Mouse (Mus musculus): Measurements from ENCODE around the gene Arpc3. TPM values are rescaled to one million over a fixed set of nuclear protein-coding genes. Genes with fewer than 3 reads are reported as not detected.
A peak's percentile ranks its signal among the peaks of the same experiment; 100 is the strongest.

Arpc3 gene
- 100 to 1,000 TPM in 1 of 2 experiments, 10 to 100 TPM in 1; 99.6 to 103 TPM for total RNA-seq (2021)

DNA sequence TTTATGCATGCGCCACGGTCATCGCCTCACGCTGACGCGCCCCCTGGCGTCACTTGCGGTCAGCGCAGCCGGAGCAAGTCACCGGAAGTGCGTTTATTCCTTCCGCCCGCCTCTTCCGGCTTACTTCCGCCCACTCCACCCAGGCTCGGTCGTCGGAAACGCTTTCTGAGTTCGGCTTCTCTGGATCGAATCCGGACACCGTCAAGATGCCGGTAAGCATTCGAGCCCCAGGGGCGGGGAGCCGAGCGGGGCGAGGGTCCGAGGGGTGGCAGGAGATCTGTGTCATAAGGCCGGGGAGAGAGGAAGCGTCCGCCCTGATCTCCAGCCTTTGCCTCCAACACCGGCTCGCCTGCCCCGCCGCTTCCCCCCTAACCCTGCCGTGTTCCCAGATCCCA, at the start of gene Arpc3:
Arpc3 (plus strand) TSS at position 93 of the 395 bp plus-strand sequence.
- intact Hi-C loops (cut with DNase I) = loop anchor here (5.0 kb wide), 1 partner anchor 124 kb away; no protein-coding TSS in a partner anchor
- peak; percentile 94 for DNase-seq

DNA sequence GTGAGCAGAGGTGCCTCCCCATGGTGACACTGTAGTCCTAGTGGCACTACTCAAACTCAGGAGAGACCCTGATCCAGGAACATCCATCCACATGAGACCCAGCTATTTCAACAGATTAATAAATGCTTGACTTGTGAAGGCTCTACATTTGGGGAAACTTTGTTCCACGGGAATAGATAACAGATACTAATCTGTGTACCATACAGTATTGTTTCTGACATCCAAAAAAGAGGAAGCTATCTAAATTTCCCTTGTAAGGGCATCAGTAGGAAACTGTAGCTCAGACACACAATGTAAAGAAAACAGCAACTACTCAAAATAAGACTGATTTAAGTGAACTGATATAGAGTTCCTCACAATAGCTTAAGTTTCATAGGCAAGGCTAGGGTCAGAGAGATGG, 48.8 kb upstream of the Arpc3 start:
- intact Hi-C loops (cut with DNase I) = loop anchor here (5.0 kb wide), 1 partner anchor 211 kb away; no protein-coding TSS in a partner anchor
- no peak for DNase-seq

- intact Hi-C loops (cut with DNase I) = loop anchor here (1.0 to 5.0 kb wide), 2 partner anchors 75 to 211 kb away; no protein-coding TSS in a partner anchor
- DNase-seq = no peak
Measured at GRCm38 (mm10) chr5:122343768-122344167, 47.9 kb upstream of the Arpc3 start.

DNA sequence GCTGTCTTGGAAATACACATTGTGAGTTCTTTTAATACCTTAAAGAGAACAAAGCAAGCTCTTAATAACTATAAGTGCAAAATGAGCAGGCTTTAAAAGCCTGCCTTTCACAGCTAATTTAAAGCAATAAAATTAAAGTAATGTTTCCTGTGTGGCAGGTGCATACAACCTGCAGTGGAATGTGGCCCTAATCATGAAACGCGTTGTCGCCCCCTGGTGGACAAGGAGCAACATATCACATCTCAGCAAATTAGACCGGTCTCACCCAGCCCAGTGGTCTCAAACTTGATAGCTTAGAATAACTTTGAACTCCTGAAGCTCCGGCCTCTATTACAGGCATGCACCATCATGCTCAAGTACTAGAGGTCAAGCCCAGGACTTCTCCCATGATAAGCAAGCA, 47.4 kb upstream of the Arpc3 start:
- peak; percentile 80 to 82 for DNase-seq
- intact Hi-C loops (cut with DNase I) = loop anchor here (1.0 to 5.0 kb wide), 2 partner anchors 76 to 212 kb away; no protein-coding TSS in a partner anchor

DNA sequence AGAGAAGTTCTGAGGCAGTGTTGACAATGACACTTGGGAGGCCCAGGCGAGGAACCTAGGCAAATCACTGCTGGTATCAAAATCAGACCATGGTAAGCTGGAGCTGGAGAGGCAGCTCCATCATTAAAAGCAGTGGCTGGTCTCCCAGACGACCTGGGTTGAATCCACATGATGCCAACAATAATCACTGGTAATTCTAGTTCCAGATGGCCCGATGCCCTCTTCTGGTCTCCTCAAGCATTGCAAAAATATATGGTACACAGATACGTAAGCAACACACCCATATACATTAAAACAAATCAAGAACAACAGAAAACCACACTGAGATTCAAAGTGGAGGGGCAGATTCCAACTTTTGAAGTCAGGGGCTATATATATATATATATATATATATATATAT, 45.9 kb upstream of the Arpc3 start:
- no peak for DNase-seq
- intact Hi-C loops (cut with DNase I) = no loop called here

- peak; percentile 98 to 99 for DNase-seq
- intact Hi-C loops (cut with DNase I) = loop anchor here (2.0 kb wide), 1 partner anchor 19 kb away; the partner anchor contains the start of gene Fam216a
Measured at GRCm38 (mm10) chr5:122353807-122354491, 37.7 kb upstream of the Arpc3 start, which contains the start of the genes Rad9b and Vps29. Gene Rad9b (minus strand): TSS chr5:122354233. Gene Vps29 (plus strand): TSS chr5:122354369.

GRCm38 (mm10) chr5:122354492-122355067, 37.1 kb upstream of the Arpc3 start:
- intact Hi-C loops (cut with DNase I) = loop anchor here (2.0 kb wide), 1 partner anchor 18 kb away; the partner anchor contains the start of gene Fam216a
- no peak for DNase-seq

DNA sequence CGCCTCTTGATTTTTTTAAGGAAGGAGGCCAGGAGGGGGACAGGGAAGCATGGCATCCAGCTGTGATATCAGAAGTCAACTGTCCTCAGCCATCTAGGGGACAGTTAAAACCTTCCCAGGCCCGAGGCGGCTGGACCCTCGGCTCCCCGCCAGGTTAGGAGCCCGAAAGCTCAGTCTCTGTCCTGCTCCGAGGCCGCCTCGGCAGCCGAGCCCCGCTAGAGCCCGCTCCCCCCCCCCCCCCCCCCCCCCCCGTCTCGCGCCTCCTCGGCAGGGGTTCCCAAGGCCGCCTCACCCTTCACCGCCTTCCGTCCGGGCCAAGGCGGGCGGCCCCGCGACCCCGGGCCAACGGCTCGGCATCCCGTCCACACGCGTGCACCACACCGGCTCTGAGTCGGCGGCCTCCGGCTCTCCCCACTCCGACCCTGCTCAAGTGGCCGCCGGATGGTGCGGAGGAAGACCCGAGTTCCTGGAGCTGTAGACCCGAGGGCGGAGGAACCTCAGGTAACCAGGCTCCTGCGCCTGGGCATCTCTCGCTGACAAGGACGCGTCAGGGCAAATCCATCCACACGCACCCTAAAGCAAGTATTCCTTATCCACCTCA, 20.0 kb upstream of the Arpc3 start, which contains the start of gene Gpn3:
Gpn3 (plus strand) TSS at position 286 of the 601 bp plus-strand sequence.
- peak in 1 of 2 experiments; percentile 31 for DNase-seq
- intact Hi-C loops (cut with DNase I) = loop anchor here (2.0 kb wide), 2 partner anchors 17 to 27 kb away; partner anchors contain the start of genes Rad9b and Vps29

GRCm38 (mm10) chr5:122372192-122372769, 19.4 kb upstream of the Arpc3 start, which contains the start of gene Fam216a:
Gene Fam216a (minus strand): TSS chr5:122372364.
- peak; percentile 99 for DNase-seq
- intact Hi-C loops (cut with DNase I) = loop anchor here (2.0 kb wide), 2 partner anchors 17 to 27 kb away; partner anchors contain the start of genes Rad9b and Vps29

GRCm38 (mm10) chr5:122372878-122373277, 18.8 kb upstream of the Arpc3 start:
- intact Hi-C loops (cut with DNase I) = loop anchor here (2.0 kb wide), 2 partner anchors 18 to 26 kb away; partner anchors contain the start of genes Rad9b and Vps29
- DNase-seq = no peak

GRCm38 (mm10) chr5:122377101-122377833, 14.4 kb upstream of the Arpc3 start:
- DNase-seq = no peak
- intact Hi-C loops (cut with DNase I) = no loop called here

DNA sequence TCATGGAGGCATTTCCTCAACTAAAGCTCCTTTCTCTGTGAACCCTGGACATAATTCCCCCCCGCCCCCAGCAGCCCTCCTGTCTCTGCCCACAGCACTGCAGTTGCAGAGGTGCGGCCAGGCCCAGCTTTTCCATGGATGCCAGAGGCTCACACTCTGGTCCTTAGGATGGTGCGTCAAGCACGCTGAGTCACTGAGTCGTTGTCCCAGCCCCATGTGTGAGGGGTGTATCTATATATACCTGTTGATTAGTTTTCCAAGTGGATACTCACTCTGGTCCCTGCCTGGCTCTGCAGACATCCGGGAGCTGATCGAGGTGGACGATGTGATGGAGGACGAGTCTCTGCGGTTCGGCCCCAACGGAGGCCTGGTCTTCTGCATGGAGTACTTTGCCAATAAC, 13.5 kb upstream of the Arpc3 start:
- no peak for DNase-seq
- intact Hi-C loops (cut with DNase I) = no loop called here

GRCm38 (mm10) chr5:122379374-122380155, 12.1 kb upstream of the Arpc3 start:
- intact Hi-C loops (cut with DNase I) = no loop called here
- DNase-seq = peak; percentile 71 to 73

DNA sequence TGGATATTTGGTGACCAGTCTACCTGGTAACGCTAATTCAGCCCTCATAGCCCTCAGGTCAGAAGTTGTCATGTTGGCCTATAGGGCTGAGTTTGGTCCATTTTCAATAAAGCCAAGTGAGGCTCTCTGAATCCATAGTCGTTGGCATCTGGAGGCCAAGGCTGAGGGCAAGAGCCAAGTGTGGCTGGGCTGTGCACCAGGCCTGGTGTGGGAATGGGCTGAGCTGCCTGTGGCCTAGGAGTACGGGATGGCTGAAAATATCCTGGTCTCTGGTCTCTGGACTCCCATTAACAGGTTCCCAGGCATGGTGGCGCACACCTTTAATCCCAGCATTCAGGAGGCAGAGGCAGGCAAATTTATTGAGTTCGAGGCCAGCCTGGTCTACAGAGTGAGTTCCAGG, 1.7 kb upstream of the Arpc3 start:
- no peak for DNase-seq
- intact Hi-C loops (cut with DNase I) = loop anchor here (5.0 kb wide), 1 partner anchor 123 kb away; no protein-coding TSS in a partner anchor

GRCm38 (mm10) chr5:122390671-122391070, 1.0 kb upstream of the Arpc3 start:
- no peak for DNase-seq
- intact Hi-C loops (cut with DNase I) = loop anchor here (5.0 kb wide), 1 partner anchor 123 kb away; no protein-coding TSS in a partner anchor

DNA sequence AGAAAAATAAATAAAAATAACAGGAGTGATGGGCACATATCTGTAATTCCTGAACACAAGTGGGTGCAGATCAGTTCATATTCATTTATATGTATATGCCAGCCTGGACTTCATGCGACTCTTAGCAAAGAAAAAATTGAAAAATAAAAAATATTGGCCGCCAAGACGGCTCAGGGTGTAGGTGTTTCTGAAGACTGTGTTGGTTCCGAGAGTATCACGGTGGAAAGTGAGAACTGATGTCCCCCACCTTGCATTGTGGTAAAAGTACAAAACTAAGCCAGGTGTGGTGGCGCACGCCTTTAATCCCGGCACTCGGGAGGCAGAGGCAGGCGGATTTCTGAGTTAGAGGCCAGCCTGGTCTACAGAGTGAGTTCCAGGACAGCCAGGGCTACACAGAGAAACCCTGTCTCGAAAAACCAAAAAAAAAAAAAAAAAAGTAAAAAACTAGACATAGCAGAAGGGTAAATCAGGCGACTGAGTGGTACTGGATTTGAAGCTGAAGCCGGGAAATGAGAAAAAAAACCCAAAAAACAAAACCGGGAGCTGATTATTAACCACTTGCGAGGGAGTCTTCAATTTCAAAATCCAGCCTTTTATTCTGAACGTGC, 396 bp upstream of the Arpc3 start:
- intact Hi-C loops (cut with DNase I) = loop anchor here (5.0 kb wide), 1 partner anchor 124 kb away; no protein-coding TSS in a partner anchor
- no peak for DNase-seq

DNA sequence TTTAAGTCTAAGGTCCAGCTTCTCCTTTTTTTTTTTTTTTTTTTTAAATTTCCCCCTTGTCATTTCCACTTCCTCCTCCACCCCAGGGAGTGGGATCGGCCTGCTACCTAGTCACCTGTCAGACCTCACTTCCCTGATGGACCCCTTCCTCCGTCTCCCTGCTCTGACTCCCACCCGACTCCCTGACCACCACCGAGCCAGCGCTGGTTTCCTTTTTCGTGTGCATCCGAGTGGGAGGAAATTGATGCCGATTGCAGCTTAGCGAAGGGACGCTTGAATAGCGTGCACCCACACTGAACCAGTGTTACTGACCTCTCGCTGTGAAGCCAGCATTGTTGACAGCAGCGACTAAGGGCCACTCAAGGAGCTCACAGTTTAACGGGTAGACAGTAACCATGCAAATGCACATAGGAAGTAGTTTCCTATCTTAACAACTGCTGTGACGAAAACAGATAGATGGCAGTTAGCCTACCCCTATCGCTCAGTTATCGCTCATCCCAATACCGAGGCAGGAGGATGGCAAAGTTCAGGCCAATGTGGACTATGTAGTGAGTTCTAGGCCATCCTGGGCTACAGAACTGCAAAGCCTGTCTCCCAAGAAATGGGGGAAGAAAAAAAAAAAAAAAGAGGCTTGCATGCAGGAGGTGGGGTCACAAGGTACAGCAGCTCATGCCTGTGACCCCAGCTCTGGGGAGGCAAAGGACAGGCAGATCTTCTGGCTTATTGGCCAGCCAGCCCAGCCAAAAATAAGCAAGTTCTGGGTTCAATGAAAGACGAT, 738 bp downstream of the Arpc3 start:
- intact Hi-C loops (cut with DNase I) = loop anchor here (5.0 kb wide), 1 partner anchor 125 kb away; no protein-coding TSS in a partner anchor
- DNase-seq = peak; percentile 43 to 46
